Mouse (Mus musculus) hindbrain, postnatal 0 days (tissue): ENCODE measurements around the gene Pcbp4. TPM values are rescaled to one million over a fixed set of nuclear protein-coding genes. Genes with fewer than 3 reads are reported as not detected.

ENCODE experiments used
- ATAC-seq: fragments of 200-750 bp; cut with Nextera tagmentation; 2 replicates; pipeline ENCODE4 v1.8.0; 2017; ENCODE audit warnings: mild to moderate bottlenecking, moderate TSS enrichment, moderate library complexity
- DNase-seq: peaks from one replicate; pipeline ENCODE4 v3.0.0-alpha.2; 2015; ENCODE audit warnings: low spot score
- H3K27ac ChIP-seq: fragments of 300-500 bp; sonication (generic); 2 replicates; pipeline ENCODE4 v1.5.1; 2014; ENCODE audit warnings: mild to moderate bottlenecking
- H3K27me3 ChIP-seq: fragments of 300-500 bp; sonication (generic); 2 replicates; pipeline ENCODE4 v1.6.1; 2014; ENCODE audit warnings: low read length, mixed read lengths; ENCODE audit not compliant: insufficient read depth
- H3K36me3 ChIP-seq: fragments of 300-500 bp; sonication (generic); 2 replicates; pipeline ENCODE4 v1.6.1; 2014; ENCODE audit warnings: low read length, mixed read lengths; ENCODE audit not compliant: insufficient read depth
- H3K4me1 ChIP-seq: fragments of 300-500 bp; sonication (generic); 2 replicates; pipeline ENCODE4 v1.6.1; 2014; ENCODE audit warnings: antibody characterized with exemption, low read length, mixed read lengths; ENCODE audit not compliant: insufficient read depth
- H3K4me2 ChIP-seq: fragments of 300-500 bp; sonication (generic); 2 replicates; pipeline ENCODE4 v1.6.1; 2014; ENCODE audit warnings: low read depth, mild to moderate bottlenecking, low read length, moderate library complexity, mixed read lengths
- H3K4me3 ChIP-seq: fragments of 300-500 bp; sonication (generic); 2 replicates; pipeline ENCODE4 v1.5.1; 2014; ENCODE audit warnings: low read length
- H3K9ac ChIP-seq: fragments of 300-500 bp; sonication (generic); replicated peaks from 2 replicates; pipeline ENCODE4 v1.6.1; 2014; ENCODE audit warnings: mild to moderate bottlenecking, low read length, moderate library complexity, mixed read lengths
- H3K9me3 ChIP-seq: fragments of 300-500 bp; sonication (generic); 2 replicates; pipeline ENCODE4 v1.6.1; 2016; ENCODE audit warnings: low read length, mixed read lengths
- CTCF ChIP-seq: IDR thresholded peaks from 2 replicates; pipeline ENCODE4 v1.5.1; 2016; ENCODE audit warnings: antibody characterized with exemption, control low read depth, low read depth
- WGBS: fragments of 180-500 bp; shearing (Covaris S2); extraction: QIAGEN DNeasy Blood & Tissue Kit; methylation state at CpG from one replicate; pipeline ENCODE4 v1.1.7; 2014; 5-methylcytosine and 5-hydroxymethylcytosine counted together
- polyA plus RNA-seq: library from polyadenylated mRNA; unstranded; fragments of >200 nt; fragmentation: Nextera tagmentation; extraction: Ambion mirVana; gene quantifications from 2 replicates; pipeline ENCODE4 v1.2.1, GENCODE M21; 2015
- total RNA-seq: library from RNA; depleted of rRNA; stranded (reverse); fragments of >200 nt; gene quantifications from 2 replicates; pipeline ENCODE4 v1.2.3, GENCODE M21; 2014

The Pcbp4 gene
- total and polyA plus RNA-seq, 2 experiments from 2014 or later = 228 to 623 TPM

DNA sequence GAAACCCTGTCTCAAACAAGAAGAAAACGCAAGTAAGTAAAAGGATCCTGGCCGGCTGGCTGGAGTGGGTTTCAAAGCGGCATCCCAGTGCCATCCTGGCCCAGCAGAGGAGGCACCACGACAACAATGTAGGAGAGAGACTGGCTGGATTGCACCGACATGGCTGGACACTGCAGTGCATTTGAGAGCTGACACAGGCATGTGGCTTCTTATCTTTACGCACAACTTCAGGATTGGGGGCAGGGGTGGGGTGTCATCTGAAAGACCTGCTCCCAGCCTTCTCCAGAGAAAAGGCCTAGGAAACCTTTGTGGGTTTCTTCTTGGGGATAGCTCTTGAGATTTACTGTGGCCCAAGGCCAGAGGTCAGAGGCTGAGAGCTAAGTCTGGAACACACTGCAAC is 41.4 kb upstream of the Pcbp4 start:
- 78% methylated on average over 6 of the region's 6 CpGs for WGBS
- no peak for DNase-seq
- no peak for TF ChIP-seq CTCF

GRCm38 (mm10) chr9:106412210-106412609 is 40.9 kb upstream of the Pcbp4 start:
- no peaks in the 10 kb centered on the region for H3K27me3 ChIP-seq
- no peaks in the 10 kb centered on the region for H3K9me3 ChIP-seq
- DNase-seq = no peak
- H3K4me1 ChIP-seq = no peaks in the 10 kb centered on the region
- no peak overlapping the region for H3K27ac ChIP-seq
- H3K4me2 ChIP-seq = no peak overlapping the region
- 76% methylated on average over 3 of the region's 3 CpGs for WGBS
- no peak overlapping the region for H3K4me3 ChIP-seq
- H3K9ac ChIP-seq = no peak overlapping the region
- no peaks in the 10 kb centered on the region for H3K36me3 ChIP-seq
- no peak for ATAC-seq
- no peak for TF ChIP-seq CTCF

More for the DNA sequence above, 41.4 kb upstream of the Pcbp4 start:
- Histone ChIP-seq H3K4me1 (no peaks in the 10 kb centered on the region), H3K9me3 (no peaks in the 10 kb centered on the region), H3K27me3 (no peaks in the 10 kb centered on the region), H3K4me3 (no peak overlapping the region), H3K9ac (no peak overlapping the region), H3K4me2 (no peak overlapping the region), H3K27ac (no peak overlapping the region), H3K36me3 (no peaks in the 10 kb centered on the region)
- ATAC-seq = no peak

GRCm38 (mm10) chr9:106413606-106414005 is 39.5 kb upstream of the Pcbp4 start:
- 82% methylated on average over 5 of the region's 5 CpGs for WGBS
- Histone ChIP-seq H3K4me1 (peaks cover 4% of the 10 kb centered on the region; the same call in 1 of the 2 replicates), H3K9me3 (no peaks in the 10 kb centered on the region), H3K4me2 (no peak overlapping the region), H3K27ac (no peak overlapping the region), H3K9ac (no peak overlapping the region), H3K36me3 (no peaks in the 10 kb centered on the region), H3K4me3 (no peak overlapping the region), H3K27me3 (no peaks in the 10 kb centered on the region)
- DNase-seq (no peak), ATAC-seq (no peak)
- TF ChIP-seq CTCF = no peak

GRCm38 (mm10) chr9:106416826-106417225 is 36.3 kb upstream of the Pcbp4 start:
- DNase-seq = no peak
- no peak overlapping the region for H3K4me2 ChIP-seq
- H3K4me3 ChIP-seq = no peak overlapping the region
- H3K9ac ChIP-seq = no peak overlapping the region
- TF ChIP-seq CTCF = no peak
- no peak for ATAC-seq
- 93% methylated on average over 6 of the region's 6 CpGs for WGBS
- H3K27ac ChIP-seq = no peak overlapping the region
- H3K36me3 ChIP-seq = no peaks in the 10 kb centered on the region
- no peaks in the 10 kb centered on the region for H3K9me3 ChIP-seq
- H3K4me1 ChIP-seq = peaks cover 17% of the 10 kb centered on the region
- no peaks in the 10 kb centered on the region for H3K27me3 ChIP-seq

DNA sequence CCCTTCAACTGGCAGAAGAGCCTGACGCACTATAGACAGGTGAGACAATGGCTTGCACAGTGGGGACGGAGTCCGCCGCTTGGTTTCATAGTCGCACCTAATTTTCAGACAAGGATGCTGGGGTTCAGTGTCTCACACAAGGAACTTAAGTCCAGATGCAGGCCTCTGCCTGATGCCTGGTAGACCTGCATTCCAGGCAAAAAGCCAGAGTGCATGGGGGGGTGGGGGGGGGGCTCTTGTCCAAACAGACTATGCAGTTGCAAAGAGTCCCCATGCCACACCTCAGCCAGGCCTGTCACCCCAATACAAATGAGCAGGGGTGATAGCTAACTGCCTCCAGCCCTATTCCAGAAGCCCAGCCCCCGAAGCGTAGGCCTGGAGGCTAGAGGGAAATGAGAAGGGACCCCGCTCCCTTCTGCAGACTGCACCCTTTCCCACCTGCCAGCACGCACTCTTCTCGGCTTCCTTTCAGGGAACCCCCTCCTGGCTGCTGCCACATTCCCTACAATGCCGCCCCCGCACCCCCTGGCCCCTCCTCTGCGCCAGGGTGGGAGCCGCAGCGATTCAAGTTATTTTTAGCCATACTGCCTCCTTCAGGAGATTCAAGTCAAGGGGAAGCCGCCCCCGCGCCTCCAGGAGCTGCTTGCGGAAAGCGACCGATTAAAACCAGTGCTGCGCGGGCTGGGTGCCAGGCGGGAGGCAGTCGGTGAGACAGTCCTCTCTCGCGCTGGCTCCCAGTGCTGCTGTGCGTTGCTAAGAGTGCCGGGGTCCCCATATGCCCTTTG is 35.1 kb upstream of the Pcbp4 start:
- DNase-seq (peak; percentile 90), ATAC-seq (peak; percentile 67)
- Histone ChIP-seq H3K4me3 (peak overlapping the region; percentile 28), H3K27ac (peak overlapping the region; percentile 15; the same call in 1 of the 2 replicates), H3K4me1 (peaks cover 17% of the 10 kb centered on the region), H3K27me3 (no peaks in the 10 kb centered on the region), H3K4me2 (peak overlapping the region; percentile 62), H3K36me3 (no peaks in the 10 kb centered on the region), H3K9me3 (no peaks in the 10 kb centered on the region), H3K9ac (peak overlapping the region; percentile 56)
- WGBS = 10% methylated on average over 29 of the region's 29 CpGs
- peak; percentile 63 for TF ChIP-seq CTCF

DNA sequence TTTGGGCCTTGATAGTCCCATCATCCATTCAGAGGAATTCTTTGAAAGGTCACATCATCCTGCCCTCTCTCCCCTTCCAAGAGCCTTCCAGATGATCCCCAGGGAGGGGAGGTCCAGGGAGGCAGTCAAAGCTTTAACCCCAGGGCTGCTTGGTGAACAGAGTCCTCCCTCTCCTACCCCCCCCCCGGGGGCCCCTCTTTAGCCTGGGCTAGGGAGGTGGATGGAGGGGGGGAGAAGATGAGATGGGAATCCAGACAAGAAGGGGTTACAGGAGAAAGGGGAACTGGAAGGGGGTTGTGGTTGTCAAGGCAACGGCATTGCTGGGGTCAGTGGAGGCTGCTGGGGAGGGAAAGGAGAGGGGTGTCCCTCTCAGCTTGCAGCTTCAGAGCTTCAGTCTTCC is 32.5 kb upstream of the Pcbp4 start:
- Histone ChIP-seq H3K9me3 (no peaks in the 10 kb centered on the region), H3K27ac (no peak overlapping the region), H3K4me3 (no peak overlapping the region), H3K4me1 (peaks cover 17% of the 10 kb centered on the region), H3K27me3 (no peaks in the 10 kb centered on the region), H3K4me2 (no peak overlapping the region), H3K9ac (0 out of 2 replicates have a peak overlapping the region, but pooled peaks have one; percentile 13), H3K36me3 (no peaks in the 10 kb centered on the region)
- 4% methylated on average over 2 of the region's 2 CpGs for WGBS
- no peak for DNase-seq
- no peak for TF ChIP-seq CTCF
- no peak for ATAC-seq
